Mouse (Mus musculus) MEL-GATA-1-ER (cell line): Measurements from ENCODE around the gene Ifitm10.
A peak's percentile ranks its signal among the peaks of the same experiment; 100 is the strongest.
"Not testable (repeated sequence)": the region's sequence is repeated elsewhere in the genome, so short reads cannot be mapped to it uniquely, and the experiment has no call there.

Experiments used
- DNase-seq: peaks from one replicate; pipeline ENCODE4 v3.0.0-alpha.2; 2012; ENCODE audit warnings: low read depth; ENCODE audit errors: extremely low read depth

Gene Ifitm10

GRCm38 (mm10) chr7:142322641-142323040, 50.9 kb downstream of the Ifitm10 start:
- DNase-seq, result no peak

DNA sequence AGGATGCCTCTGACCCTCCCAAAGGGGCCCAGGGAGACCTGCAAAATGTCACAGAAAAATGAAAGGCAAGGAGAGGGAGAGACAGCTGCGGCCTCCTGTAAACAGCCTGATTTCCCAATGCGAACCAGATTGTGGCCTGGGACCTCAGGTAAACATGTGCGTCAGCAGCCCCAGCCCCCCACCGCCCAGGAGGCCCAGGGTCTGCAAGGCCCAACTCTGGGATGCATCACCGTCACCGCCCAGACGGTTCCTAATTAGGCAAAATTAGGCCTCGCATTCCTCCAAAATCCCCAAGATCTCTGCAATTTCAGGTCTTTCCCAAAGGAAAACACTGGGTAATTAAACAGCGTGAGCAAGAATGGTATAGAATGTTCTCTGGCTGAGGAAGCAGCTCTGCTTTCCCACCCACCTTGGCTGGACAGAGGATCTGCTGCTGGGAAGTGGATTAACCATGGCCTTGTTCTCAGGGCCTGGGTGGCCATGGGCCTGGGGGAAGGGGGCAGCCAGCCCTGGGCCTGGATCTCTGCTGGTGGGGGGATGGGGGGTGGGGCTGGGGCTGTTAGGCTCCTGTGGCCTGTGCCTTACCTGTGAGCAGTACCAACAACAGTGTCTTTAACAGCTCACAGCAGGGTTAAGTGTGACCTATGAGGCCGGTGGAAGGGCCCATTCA, 51.8 kb downstream of the Ifitm10 start:
- DNase-seq, result not testable (repeated sequence)

GRCm38 (mm10) chr7:142320906-142321305, 52.6 kb downstream of the Ifitm10 start:
- DNase-seq, result no peak

- no peak for DNase-seq
These were observed 54.4 kb downstream of the Ifitm10 start for GRCm38 (mm10) chr7:142319124-142319523.

DNA sequence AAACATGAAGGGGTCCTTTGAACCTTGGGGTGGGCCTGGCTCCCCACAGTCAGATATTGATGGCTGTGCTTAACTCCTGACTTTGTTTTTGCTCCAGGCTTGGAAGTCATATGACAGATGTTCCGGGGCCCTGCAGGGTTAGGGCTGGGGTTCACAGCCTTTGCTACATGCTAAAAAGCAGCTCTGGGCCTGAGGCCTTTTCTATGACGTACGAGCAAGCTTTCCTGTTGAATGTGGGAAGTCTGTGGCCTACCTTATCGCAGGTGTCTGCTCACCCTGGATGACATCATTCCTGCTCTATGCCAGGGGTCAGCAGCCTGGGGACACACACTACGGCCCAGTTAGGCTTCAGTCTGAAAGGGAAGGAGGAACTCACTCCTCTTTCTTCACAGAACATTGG, 56.3 kb downstream of the Ifitm10 start:
- DNase-seq, result no peak

DNA sequence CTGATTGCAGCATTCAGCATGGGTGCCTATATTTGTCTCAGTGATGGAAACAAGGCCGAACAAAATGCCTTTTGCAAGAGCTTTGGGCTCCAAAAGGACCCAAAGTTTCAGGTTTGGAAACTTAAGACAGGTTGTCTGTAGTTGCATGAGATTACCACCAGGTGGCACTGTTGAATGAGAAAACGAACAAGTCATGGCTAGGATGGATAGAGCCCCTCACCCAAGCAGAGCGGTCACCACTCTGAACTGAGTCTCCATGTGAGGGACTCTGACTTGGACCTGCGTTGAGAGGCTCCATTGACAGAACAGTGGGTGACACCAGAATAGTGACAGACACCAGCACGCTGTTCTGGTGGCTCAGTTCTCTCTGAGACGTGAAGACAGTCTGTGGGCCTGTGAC, 57.0 kb downstream of the Ifitm10 start:
- no peak for DNase-seq

DNA sequence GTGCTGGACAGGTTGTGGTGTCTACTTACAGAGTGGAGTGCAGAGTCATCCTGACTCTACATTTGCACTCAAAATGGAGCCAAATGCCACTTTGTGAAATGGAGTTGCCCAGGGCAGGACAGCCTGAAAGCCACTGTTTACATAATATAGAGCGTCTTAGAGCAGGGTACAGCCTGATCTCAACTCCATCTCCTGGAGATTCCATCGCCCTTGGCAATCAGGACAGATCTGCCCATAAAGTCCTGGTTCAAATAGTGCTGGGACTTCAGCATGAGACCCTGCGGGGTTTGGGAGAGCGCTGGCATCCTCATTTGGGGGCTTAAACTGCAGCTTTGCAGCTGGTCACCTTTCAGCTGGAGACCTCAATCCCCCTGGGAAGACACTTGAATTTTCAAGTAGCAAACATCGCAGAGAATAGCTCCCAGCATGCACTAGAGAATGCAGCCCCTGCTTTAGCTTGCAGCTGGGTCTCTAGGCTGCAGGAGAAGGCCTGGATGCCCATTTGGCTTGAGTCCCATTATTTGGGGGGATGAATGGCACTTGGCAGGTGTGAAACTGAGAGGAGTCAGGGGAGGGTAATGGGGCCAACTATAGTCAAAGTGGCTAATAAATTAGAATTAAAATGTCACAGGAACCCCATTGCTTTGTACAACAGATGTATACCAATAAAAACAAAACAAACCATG, 58.8 kb downstream of the Ifitm10 start:
- no peak for DNase-seq

- not testable (repeated sequence) for DNase-seq
These were observed 69.6 kb downstream of the Ifitm10 start for GRCm38 (mm10) chr7:142303929-142304328.

DNA sequence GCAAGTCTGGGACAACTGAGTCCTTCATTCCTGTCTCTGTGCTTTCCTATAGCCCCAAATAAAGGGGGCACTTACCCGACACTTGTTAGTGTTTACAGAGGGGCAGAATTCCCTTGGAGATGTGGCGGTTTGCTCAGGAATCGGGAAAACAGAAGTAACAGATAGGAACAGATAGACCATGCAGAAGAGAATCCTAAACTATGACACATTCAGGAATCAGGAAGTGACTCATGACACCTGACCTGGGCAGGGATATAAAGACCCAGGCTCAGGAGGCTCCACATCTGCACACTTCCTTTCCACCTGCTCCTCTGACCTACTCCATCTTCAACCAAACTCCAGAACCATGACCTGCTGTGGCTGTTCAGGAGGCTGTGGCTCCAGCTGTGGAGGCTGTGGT, 70.3 kb downstream of the Ifitm10 start, which contains the start of gene Krtap5-4:
Krtap5-4 (plus strand) TSS at position 301 of the 400 bp plus-strand sequence.
- DNase-seq, result no peak

- not testable (repeated sequence) for DNase-seq
These were observed 76.5 kb downstream of the Ifitm10 start, which contains the start of gene Krtap5-1 for GRCm38 (mm10) chr7:142297018-142297417. TSS of gene Krtap5-1 (minus strand) at chr7:142297118.

DNA sequence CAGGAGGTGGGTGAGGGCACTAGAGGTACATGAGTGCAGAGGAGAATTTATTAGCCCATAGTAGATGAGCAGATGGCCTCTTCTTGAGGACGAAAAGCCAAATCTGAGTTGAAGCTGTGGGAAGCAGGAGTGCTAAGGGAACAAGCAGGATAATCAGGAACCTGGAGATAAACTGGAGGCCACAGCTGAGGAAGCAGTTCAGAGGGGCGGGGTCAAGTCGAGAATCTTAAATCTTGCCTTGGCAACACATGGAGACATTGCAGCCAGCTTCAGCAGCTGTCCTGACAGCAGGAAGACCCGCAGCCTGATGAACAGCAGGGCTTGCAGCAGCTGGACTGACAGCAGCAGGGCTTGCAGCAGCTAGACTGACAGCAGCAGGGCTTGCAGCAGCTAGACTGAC, 77.4 kb downstream of the Ifitm10 start:
- DNase-seq, result not testable (repeated sequence)

- no peak for DNase-seq
These were observed 78.1 kb downstream of the Ifitm10 start for GRCm38 (mm10) chr7:142295418-142295817.

DNA sequence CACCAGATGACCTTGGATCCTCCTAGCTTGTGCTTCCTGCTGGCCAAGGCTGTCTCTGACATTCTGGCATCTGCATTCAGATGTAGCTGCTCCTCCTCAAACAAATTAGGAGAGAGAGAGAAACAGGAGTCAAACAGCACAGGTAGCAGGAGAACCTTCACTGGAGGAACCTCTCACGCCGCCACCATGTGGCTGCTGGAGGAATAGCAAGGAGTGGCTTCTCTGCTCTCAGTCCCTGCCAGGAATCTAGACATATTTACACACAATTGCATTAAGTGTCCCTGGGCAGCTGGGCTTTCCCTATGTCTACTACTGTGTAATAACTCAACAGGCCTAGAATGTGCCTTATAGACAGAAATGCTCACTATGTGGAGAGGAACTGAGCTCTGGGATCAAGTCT, 79.7 kb downstream of the Ifitm10 start:
- DNase-seq, result not testable (repeated sequence)

DNA sequence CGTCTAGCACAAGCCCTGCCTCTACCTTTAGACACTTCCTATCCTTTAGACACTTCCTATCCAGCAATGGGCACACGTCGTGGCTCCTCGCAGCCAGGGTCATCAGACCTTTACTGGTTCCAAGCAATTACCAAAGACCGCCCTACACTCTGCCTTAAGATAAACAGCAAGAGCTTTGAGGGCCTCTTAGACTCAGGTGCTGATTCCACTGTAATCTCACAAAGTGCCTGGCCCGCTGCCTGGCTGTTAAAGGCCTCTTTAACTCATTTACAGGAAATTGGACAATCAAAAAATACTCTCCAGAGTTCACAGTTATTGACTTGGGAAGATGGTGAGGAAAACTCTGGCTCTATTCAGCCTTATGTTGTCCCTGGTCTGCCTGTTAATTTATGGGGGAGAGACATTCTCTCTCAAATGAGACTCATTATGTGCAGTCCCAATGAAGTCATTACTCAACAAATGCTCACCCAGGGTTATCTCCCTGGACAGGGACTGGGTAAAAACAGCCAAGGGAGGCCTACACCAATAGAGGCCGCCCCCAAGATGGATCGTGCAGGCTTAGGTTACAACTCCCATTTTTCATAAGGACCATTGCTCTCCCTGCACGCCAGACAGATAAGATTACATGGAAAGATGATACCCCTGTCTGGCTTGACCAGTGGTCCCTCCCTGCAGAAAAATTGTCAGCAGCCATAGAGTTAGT, 87.5 kb downstream of the Ifitm10 start:
- not testable (repeated sequence) for DNase-seq

DNA sequence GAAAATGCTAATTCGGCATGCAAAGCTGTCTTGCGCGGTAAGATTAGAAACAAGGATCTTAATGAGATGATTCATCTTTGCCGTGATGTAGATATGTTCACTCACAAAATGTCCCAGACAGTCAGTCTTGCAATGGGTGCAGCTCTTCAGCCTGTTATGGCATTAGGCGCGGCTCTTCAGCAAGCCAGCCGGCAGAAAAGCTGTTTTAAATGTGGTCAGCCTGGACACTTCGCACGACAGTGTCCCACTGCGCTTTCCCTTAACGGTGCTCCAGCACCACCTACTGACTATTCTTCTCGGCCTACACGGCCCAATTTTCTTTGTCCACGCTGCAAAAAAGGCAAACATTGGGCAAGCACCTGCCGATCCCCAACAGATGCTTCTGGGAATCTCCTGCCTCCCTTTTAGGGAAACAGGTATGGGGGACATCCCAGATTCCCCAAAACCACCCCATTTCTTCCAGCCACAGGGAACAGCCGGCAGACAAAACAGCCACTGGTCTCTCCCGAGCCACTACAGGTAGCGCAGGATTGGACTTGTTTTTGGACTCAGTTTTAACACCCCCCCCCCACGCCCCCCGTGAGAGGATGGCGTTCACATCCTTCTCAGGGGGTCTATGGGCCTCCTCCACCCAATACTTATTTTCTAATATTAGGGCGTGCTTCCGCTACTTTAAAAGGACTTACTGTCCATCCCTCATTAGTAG, 88.3 kb downstream of the Ifitm10 start:
- no peak for DNase-seq

GRCm38 (mm10) chr7:142284615-142285080, 88.9 kb downstream of the Ifitm10 start:
- peak; percentile 71 for DNase-seq

DNA sequence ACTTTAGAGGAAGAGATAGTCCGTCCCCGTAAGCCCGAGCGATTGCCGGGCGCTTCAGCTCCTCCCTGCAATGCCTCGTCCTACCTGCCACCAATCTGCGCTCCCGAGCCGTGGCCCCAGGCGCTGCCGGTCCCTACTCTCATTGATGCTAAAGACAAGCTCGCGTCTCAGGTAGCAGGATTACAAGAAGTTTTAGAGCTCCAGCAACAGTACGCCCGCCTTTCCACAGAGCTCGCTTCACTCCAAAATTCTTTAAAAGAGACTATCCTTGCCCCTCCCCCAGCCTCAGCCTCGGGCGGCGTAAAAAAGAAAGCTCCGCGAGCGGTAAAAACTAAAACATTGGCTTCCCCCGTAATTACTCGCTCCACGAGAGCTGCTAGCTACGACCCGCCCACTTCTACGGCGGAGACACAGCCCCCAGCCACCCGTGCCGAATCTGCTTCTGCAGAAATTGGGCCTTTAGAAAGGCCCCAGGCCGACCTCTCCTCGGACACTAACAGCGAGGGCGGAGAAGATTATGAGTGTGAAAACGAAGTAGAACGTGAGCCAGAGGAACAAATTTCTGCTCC, 89.4 kb downstream of the Ifitm10 start:
- peak; percentile 51 for DNase-seq

DNA sequence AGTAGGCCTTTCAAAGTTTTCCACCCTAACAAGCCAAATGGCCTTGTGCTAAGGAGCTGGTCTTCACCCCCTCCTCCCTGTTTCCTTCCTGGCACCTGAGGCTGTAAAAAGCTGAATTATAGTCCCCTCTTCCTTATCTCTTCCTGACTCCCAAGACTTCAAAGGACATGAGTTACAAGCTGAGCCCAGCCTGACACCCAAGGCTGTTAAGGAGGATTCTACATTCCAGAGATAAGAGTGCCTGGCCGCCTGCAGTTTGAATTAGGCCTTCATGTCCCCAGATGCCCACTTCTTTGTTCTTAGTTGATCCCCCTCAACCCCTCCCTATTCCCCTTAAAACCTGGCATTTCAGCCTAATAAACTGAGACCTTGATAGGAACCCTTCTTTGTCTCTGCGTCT, 90.7 kb downstream of the Ifitm10 start:
- not testable (repeated sequence) for DNase-seq

- not testable (repeated sequence) for DNase-seq
These were observed 94.3 kb downstream of the Ifitm10 start for GRCm38 (mm10) chr7:142279291-142279690.

- DNase-seq, result not testable (repeated sequence)
These were observed 95.4 kb downstream of the Ifitm10 start for GRCm38 (mm10) chr7:142278183-142278582.
